Mouse (Mus musculus) liver, embryonic 15.5 days (tissue): Measurements from ENCODE around the gene Gpbp1. TPM values are rescaled to one million over a fixed set of nuclear protein-coding genes. Genes with fewer than 3 reads are reported as not detected.
A peak's percentile ranks its signal among the peaks of the same experiment; 100 is the strongest.

Experiments
- ATAC-seq: fragments of 200-750 bp; cut with Nextera tagmentation; 2 replicates; pipeline ENCODE4 v1.8.0; 2017; ENCODE audit warnings: moderate number of reproducible peaks, mild to moderate bottlenecking, moderate library complexity; ENCODE audit not compliant: insufficient read depth
- H3K27ac ChIP-seq: fragments of 300-500 bp; sonication (generic); replicated peaks from 2 replicates; pipeline ENCODE4 v1.5.1; 2015; ENCODE audit warnings: mild to moderate bottlenecking, inconsistent platforms
- H3K27me3 ChIP-seq: fragments of 300-500 bp; sonication (generic); 2 replicates; pipeline ENCODE4 v1.6.1; 2015; ENCODE audit warnings: mild to moderate bottlenecking, inconsistent platforms
- H3K36me3 ChIP-seq: fragments of 300-500 bp; sonication (generic); replicated peaks from 2 replicates; pipeline ENCODE4 v1.6.1; 2015; ENCODE audit warnings: moderate library complexity, mild to moderate bottlenecking, inconsistent platforms
- H3K4me1 ChIP-seq: fragments of 300-500 bp; sonication (generic); replicated peaks from 2 replicates; pipeline ENCODE4 v1.6.1; 2015; ENCODE audit warnings: inconsistent platforms
- H3K4me2 ChIP-seq: fragments of 300-500 bp; sonication (generic); 2 replicates; pipeline ENCODE4 v1.6.1; 2015; ENCODE audit warnings: moderate library complexity, mild to moderate bottlenecking, inconsistent platforms
- H3K4me3 ChIP-seq: fragments of 300-500 bp; sonication (generic); replicated peaks from 2 replicates; pipeline ENCODE4 v1.5.1; 2015; ENCODE audit warnings: mild to moderate bottlenecking, inconsistent platforms
- H3K9ac ChIP-seq: fragments of 300-500 bp; sonication (generic); 2 replicates; pipeline ENCODE4 v1.6.1; 2015; ENCODE audit warnings: moderate library complexity, mild to moderate bottlenecking, inconsistent platforms
- H3K9me3 ChIP-seq: fragments of 300-500 bp; sonication (generic); replicated peaks from 2 replicates; pipeline ENCODE4 v1.6.1; 2016; ENCODE audit warnings: inconsistent platforms
- WGBS: fragments of 180-500 bp; shearing (Covaris S2); methylation state at CpG from one replicate; pipeline ENCODE4 v1.1.7; 2015; ENCODE audit warnings: mixed read lengths; ENCODE audit not compliant: insufficient replicate concordance; 5-methylcytosine and 5-hydroxymethylcytosine counted together
- polyA plus RNA-seq: library from polyadenylated mRNA; unstranded; fragments of >200 nt; fragmentation: Nextera tagmentation; extraction: Ambion mirVana; gene quantifications from 2 replicates; pipeline ENCODE4 v1.2.1, GENCODE M21; 2015

Gene Gpbp1
- polyA plus RNA-seq, 1 experiment from 2014 or later: 35.5 TPM

- no peak overlapping the region for H3K4me3 ChIP-seq
- H3K9ac ChIP-seq: no peak overlapping the region
- no peaks in the 10 kb centered on the region for H3K9me3 ChIP-seq
- 6% methylated on average over 1 of the region's 1 CpGs for WGBS
- H3K27ac ChIP-seq: no peak overlapping the region
- H3K27me3 ChIP-seq: no peaks in the 10 kb centered on the region
- no peak overlapping the region for H3K4me2 ChIP-seq
- H3K36me3 ChIP-seq: peaks cover 29% of the 10 kb centered on the region
- no peaks in the 10 kb centered on the region for H3K4me1 ChIP-seq
- ATAC-seq: no peak
Measured at GRCm38 (mm10) chr13:111461424-111461823, 28.5 kb downstream of the Gpbp1 start.

GRCm38 (mm10) chr13:111456790-111457189 lies 33.1 kb downstream of the Gpbp1 start:
- Histone ChIP-seq H3K4me3 (no peak overlapping the region), H3K4me2 (no peak overlapping the region), H3K36me3 (peaks cover 21% of the 10 kb centered on the region), H3K27me3 (no peaks in the 10 kb centered on the region), H3K4me1 (0 out of 2 replicates have a peak, but pooled peaks cover 7% of the 10 kb centered on the region), H3K9me3 (no peaks in the 10 kb centered on the region), H3K27ac (no peak overlapping the region), H3K9ac (no peak overlapping the region)
- WGBS: 73% methylated on average over 2 of the region's 2 CpGs
- ATAC-seq: no peak

- Histone ChIP-seq H3K9ac (no peak overlapping the region), H3K4me1 (peaks cover 3% of the 10 kb centered on the region; the same call in 1 of the 2 replicates), H3K9me3 (no peaks in the 10 kb centered on the region), H3K36me3 (peaks cover 24% of the 10 kb centered on the region), H3K27ac (no peak overlapping the region), H3K27me3 (no peaks in the 10 kb centered on the region), H3K4me3 (no peak overlapping the region), H3K4me2 (no peak overlapping the region)
- no peak for ATAC-seq
Measured at GRCm38 (mm10) chr13:111444325-111444724, 45.6 kb downstream of the Gpbp1 start.

- no peaks in the 10 kb centered on the region for H3K4me1 ChIP-seq
- no peak overlapping the region for H3K27ac ChIP-seq
- 80% methylated on average over 1 of the region's 1 CpGs for WGBS
Measured at GRCm38 (mm10) chr13:111431174-111431573, 58.7 kb downstream of the Gpbp1 start.

GRCm38 (mm10) chr13:111421330-111421729 lies 68.6 kb downstream of the Gpbp1 start:
- no peaks in the 10 kb centered on the region for H3K4me1 ChIP-seq
- peaks cover 17% of the 10 kb centered on the region for H3K36me3 ChIP-seq
- ATAC-seq: no peak
- no peak overlapping the region for H3K9ac ChIP-seq
- H3K4me3 ChIP-seq: no peak overlapping the region
- H3K4me2 ChIP-seq: no peak overlapping the region
- H3K27ac ChIP-seq: no peak overlapping the region
- no peaks in the 10 kb centered on the region for H3K27me3 ChIP-seq
- H3K9me3 ChIP-seq: no peaks in the 10 kb centered on the region

More at GRCm38 (mm10) chr13:111431174-111431573, 58.7 kb downstream of the Gpbp1 start:
- Histone ChIP-seq H3K4me3 (no peak overlapping the region), H3K36me3 (peaks cover 65% of the 10 kb centered on the region), H3K4me2 (no peak overlapping the region), H3K27me3 (no peaks in the 10 kb centered on the region), H3K9me3 (no peaks in the 10 kb centered on the region), H3K9ac (no peak overlapping the region)
- no peak for ATAC-seq

- 49% methylated on average over 2 of the region's 2 CpGs for WGBS
- Histone ChIP-seq H3K4me1 (no peaks in the 10 kb centered on the region), H3K9me3 (no peaks in the 10 kb centered on the region), H3K9ac (no peak overlapping the region), H3K36me3 (peaks cover 6% of the 10 kb centered on the region), H3K4me2 (no peak overlapping the region), H3K4me3 (no peak overlapping the region), H3K27ac (no peak overlapping the region), H3K27me3 (no peaks in the 10 kb centered on the region)
- no peak for ATAC-seq
Measured at GRCm38 (mm10) chr13:111418087-111418486, 71.8 kb downstream of the Gpbp1 start.

GRCm38 (mm10) chr13:111413156-111413555 lies 76.8 kb downstream of the Gpbp1 start:
- 21% methylated on average over 4 of the region's 4 CpGs for WGBS
- H3K4me1 ChIP-seq: no peaks in the 10 kb centered on the region
- no peaks in the 10 kb centered on the region for H3K9me3 ChIP-seq
- H3K27me3 ChIP-seq: no peaks in the 10 kb centered on the region
- no peak for ATAC-seq
- H3K4me3 ChIP-seq: no peak overlapping the region
- no peak overlapping the region for H3K4me2 ChIP-seq
- no peak overlapping the region for H3K27ac ChIP-seq
- H3K9ac ChIP-seq: no peak overlapping the region
- no peaks in the 10 kb centered on the region for H3K36me3 ChIP-seq

GRCm38 (mm10) chr13:111410831-111411230 lies 79.1 kb downstream of the Gpbp1 start:
- no peaks in the 10 kb centered on the region for H3K4me1 ChIP-seq
- no peak overlapping the region for H3K9ac ChIP-seq
- WGBS: under 1% methylated on average over 7 of the region's 7 CpGs
- H3K4me2 ChIP-seq: no peak overlapping the region
- H3K9me3 ChIP-seq: no peaks in the 10 kb centered on the region
- H3K36me3 ChIP-seq: no peaks in the 10 kb centered on the region
- no peak for ATAC-seq
- no peaks in the 10 kb centered on the region for H3K27me3 ChIP-seq
- no peak overlapping the region for H3K4me3 ChIP-seq
- H3K27ac ChIP-seq: no peak overlapping the region

- Histone ChIP-seq H3K9ac (no peak overlapping the region), H3K4me3 (no peak overlapping the region), H3K36me3 (no peaks in the 10 kb centered on the region), H3K27me3 (no peaks in the 10 kb centered on the region), H3K9me3 (no peaks in the 10 kb centered on the region), H3K27ac (no peak overlapping the region), H3K4me2 (no peak overlapping the region), H3K4me1 (no peaks in the 10 kb centered on the region)
- ATAC-seq: no peak
- 45% methylated on average over 9 of the region's 9 CpGs for WGBS
Measured at GRCm38 (mm10) chr13:111406859-111407389, 83.0 kb downstream of the Gpbp1 start.

- WGBS: 77% methylated on average over 3 of the region's 3 CpGs
- Histone ChIP-seq H3K4me2 (no peak overlapping the region), H3K9me3 (no peaks in the 10 kb centered on the region), H3K4me3 (no peak overlapping the region), H3K27ac (no peak overlapping the region), H3K4me1 (no peaks in the 10 kb centered on the region), H3K36me3 (no peaks in the 10 kb centered on the region), H3K9ac (no peak overlapping the region), H3K27me3 (no peaks in the 10 kb centered on the region)
- ATAC-seq: no peak
Measured at GRCm38 (mm10) chr13:111405956-111406355, 84.0 kb downstream of the Gpbp1 start.

GRCm38 (mm10) chr13:111397600-111398151 lies 92.2 kb downstream of the Gpbp1 start:
- Histone ChIP-seq H3K36me3 (no peaks in the 10 kb centered on the region), H3K27ac (no peak overlapping the region), H3K4me2 (no peak overlapping the region), H3K9ac (no peak overlapping the region), H3K4me1 (peaks cover 9% of the 10 kb centered on the region), H3K4me3 (no peak overlapping the region), H3K27me3 (no peaks in the 10 kb centered on the region), H3K9me3 (no peaks in the 10 kb centered on the region)
- WGBS: 35% methylated on average over 5 of the region's 5 CpGs
- ATAC-seq: peak; percentile 52

- H3K27ac ChIP-seq: no peak overlapping the region
- ATAC-seq: no peak
- 31% methylated on average over 7 of the region's 7 CpGs for WGBS
Measured at GRCm38 (mm10) chr13:111397061-111397460, 92.8 kb downstream of the Gpbp1 start.

More at GRCm38 (mm10) chr13:111397061-111397460, 92.8 kb downstream of the Gpbp1 start:
- Histone ChIP-seq H3K9ac (no peak overlapping the region), H3K4me2 (peak overlapping the region; percentile 27; the same call in 1 of the 2 replicates), H3K27me3 (no peaks in the 10 kb centered on the region), H3K9me3 (no peaks in the 10 kb centered on the region), H3K36me3 (no peaks in the 10 kb centered on the region), H3K4me1 (peaks cover 9% of the 10 kb centered on the region), H3K4me3 (no peak overlapping the region)
